Mouse (Mus musculus): Measurements from ENCODE around the gene Fads2.

GRCm38 (mm10) chr19:10029746-10030145, 71.8 kb downstream of the Fads2 start:
- TF ChIP-seq CTCF (IDR thresholded peaks at IDR 0.05; ENCODE audit: low read depth, low read length) (no peak), POLR2A (IDR thresholded peaks at IDR 0.05; ENCODE audit: extremely low read depth, insufficient read depth, low read length) (no peak)
